Mouse (Mus musculus): ENCODE data around the gene Agpat4.

The Agpat4 gene

DNA sequence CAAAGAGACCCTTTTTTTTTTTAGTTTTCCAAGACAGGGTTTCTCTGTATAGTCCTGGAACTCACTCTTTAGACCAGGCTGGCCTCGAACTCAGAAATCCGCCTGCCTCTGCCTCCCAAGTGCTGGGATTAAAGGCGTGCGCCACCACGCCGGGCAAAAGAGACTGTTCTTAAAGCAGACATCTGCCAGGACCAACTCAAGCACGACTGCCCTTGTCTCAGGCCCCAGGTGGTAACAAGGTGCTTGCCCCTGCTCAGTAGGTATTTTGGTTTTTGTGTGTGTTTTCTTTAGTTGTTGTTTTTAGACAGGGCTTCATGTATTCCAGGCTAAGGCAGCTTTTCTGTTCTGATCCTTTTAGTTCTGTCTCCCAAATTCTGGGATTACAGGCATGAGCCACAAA lies 43.4 kb downstream of the Agpat4 start:
- no peak for DNase-seq

DNA sequence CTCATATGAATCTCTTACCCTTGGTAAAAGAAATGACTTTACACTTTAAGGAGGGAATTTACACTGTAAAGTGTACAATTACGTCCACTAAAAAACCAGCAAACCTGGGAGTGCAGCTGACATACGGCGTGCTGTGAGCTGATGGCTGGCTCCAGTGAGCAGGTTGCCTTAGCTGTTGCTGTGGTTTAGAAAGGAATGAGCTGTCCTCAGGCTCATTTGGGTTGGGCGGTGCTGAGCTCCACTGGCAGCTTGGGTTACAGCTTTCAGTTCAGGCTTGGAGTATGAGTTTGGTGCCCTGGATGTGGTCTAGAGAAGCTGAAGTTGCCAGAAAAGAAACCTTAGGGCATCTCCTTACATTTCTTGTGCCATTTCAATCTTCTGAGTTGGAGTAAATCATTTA lies 44.3 kb downstream of the Agpat4 start:
- DNase-seq: no peak

DNA sequence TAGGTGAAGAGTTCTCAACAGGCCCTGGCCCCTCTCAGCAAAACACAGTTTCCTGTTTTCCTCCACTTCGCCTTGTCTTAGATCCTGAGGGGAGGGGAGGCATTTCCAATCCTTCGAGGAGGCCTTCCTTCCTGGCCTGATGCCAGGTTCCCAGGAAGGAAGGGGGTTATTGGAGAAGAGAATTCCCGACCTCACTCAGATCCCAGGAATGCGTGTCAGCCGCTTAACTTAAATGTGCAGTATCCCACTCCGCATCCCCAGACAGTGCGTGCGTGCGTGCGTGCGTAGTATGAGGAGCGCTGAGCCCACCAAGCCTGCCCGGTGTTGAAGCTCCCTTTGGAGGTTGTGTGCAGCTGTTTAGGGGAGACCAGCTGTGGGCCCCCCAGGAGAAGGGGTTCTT lies 44.9 kb downstream of the Agpat4 start:
- no peak for DNase-seq

DNA sequence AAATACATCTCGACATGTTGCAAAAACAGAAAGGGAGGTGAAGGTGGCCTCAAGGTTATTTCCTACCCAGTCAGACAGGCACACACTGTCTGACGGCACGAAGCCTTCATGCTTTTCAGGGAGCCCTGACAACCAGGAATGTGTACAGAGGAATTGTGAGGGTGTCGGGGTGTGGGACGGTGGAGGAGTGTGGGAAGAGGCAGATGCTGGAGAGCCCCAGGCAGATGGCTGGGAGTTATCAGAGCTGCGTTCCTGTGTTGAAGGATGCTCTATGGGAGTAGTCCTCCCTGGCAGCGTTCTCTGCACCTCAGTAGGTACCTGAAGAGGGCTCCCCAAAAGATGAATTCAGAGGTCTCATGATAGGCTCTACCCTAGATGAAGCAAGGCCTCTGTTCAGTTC lies 45.4 kb downstream of the Agpat4 start:
- no peak for DNase-seq

DNA sequence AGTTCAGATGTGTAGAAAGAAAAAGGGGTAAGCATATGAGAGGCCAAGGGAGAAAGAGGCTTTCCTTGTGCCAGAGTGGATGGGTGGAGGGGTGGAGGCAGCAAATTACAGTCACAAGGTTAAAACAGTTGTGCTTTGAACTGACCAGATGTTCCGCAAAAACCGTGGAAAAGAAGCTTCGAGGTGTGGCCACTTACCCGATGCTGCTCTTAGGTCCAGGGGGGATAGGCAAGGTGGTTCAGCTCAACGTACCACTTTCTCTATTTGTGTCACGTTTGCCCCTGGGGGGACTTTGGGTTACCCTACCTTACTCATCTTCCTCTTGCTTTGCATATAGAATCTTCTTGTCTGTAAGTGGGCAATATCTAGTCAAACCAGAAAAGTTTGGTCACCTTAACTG lies 46.0 kb downstream of the Agpat4 start:
- no peak for DNase-seq

DNA sequence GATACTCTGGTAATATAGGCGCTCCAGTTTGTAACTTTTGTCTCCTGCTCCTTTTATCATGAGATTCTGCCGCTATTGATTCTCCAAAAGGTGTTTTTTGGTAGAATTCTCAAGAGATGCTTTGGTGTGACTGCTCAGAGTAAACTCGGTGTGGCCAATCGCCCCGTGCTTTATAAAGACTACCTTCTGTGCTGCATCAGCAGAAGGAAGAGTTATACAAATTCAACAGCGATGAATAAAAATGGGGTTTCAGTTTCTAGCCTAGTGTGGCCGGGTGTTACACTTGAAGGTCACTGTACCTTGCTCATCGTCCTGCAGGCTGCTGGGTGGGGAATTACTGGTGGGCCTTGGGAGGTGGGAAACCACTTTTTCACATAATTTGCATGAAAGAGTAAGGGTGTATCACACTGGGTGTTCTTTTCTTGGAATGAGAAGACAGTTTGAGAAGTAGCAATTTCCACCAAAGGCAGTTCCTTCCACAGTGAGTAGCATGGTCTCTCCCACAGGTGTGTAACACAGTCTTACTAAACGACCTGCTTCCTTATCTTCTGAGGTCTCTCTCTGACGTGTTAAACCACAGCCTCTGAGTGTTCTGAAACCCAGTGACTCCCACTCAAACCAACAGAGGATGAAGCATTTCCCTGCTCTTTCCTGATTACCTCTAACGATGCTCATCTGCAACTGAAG lies 46.6 kb downstream of the Agpat4 start:
- DNase-seq: no peak

DNA sequence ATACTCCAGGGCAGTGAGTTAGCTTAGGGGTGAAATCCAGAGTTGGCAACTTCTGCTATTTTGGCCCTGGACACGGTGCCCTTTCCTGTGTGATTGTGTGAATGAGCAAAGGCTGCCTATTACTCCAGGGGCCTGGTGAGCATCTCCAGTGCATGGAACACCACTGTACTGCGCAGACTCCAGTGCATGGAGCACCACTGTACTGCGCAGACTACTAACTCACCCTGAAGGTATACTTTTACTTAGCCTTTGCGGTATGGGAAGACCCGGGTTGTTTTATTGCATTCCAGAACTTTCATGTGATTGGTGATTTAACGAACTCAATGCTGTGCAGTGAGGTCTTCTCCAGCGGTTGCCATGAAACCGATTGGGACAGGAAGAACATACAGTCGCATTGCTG lies 47.2 kb downstream of the Agpat4 start:
- DNase-seq: no peak

DNA sequence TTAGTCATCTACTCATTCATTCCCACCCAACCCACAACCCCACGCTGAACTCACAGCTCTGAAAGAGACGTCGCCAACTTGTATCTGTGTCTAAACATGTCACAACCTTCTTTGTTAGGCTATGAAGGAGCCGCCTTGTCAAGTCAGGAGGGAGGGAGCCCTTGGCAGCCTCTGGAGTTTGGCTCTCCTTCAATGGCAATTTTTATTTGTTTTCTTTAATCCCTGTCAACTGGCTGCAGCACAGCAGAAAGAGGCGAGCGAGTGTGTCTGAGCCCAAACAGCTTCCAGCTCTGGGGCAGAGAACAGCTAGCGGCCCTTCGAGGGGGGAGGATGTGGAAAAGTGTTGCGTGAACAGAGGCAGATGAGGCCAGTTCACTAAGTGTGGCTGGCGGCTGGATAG lies 50.0 kb downstream of the Agpat4 start:
- no peak for DNase-seq

DNA sequence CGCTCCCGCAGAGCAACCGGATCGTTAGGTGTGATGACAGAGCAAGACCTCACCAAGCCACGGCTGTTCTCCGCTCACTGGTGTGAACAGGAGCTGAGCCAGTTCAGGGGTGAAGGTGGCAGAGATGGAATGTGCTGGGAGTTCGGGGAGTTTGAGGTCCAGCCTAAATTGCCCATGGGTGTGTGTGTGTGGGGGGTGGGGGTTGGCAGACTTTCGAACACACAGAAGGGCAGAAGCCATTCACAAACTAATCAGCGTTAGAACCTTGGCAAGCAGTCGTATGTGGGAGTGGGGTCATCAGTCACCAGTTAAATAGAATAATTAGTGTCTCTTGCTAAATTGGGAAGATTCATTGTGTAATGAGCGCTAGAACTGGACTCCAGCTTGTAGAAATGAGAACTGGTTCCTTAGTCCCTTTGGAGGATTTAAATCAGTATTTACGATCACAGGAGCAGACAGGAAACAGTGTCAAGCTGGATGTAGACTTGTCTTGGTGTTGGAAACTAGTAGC lies 50.9 kb downstream of the Agpat4 start:
- DNase-seq: no peak

DNA sequence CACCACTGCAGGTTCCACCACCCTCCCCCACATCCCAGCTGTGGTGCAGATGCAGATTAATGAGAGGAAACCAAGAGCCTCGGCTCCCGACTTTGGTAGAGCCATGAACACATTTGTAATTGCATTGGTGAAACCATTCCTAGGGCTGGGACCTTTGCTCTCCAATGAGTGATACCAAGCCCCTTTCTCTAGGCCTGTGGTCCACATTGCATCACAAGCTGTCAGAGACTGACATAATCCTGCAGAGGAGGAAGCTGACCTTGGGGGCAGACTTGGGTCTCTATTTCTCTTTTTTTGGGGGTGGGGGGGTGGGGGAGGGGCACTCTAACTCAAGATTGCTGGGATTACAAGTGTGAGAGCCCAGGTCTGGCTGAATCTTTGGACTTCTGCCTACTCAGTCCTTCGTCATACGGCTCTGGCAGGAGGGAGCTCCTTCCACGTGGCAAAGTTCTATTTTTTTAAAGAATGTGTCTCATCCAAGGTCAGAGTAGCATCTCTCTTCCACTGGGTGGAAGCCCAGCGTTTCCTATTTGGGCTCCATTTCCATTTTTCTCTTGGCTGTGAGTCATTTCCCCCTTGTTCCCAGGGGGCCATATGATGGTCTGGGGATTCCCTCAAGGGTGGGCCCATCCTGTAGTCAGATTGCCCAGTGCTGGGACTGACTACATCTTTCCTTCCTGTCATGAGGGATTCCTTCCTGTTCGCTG lies 52.4 kb downstream of the Agpat4 start:
- no peak for DNase-seq

DNA sequence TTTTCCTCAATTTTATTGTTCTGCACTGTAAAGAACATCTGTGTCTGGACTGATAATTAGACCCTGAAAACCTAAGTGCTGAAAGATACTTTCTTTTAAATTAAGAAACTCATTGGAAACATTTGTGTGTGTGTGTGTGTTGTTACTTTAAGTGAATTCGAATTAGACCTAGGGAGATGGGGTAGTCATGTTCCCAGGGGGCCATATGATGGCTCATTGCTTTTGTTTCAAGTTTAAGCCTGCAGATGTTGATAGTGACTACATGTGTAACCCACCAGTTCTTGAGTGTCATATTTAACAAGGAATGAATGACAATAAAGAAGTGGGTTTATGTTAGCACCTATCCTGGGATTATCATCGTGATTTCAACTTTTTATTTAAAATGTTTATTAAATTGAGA lies 53.2 kb downstream of the Agpat4 start:
- DNase-seq: no peak

DNA sequence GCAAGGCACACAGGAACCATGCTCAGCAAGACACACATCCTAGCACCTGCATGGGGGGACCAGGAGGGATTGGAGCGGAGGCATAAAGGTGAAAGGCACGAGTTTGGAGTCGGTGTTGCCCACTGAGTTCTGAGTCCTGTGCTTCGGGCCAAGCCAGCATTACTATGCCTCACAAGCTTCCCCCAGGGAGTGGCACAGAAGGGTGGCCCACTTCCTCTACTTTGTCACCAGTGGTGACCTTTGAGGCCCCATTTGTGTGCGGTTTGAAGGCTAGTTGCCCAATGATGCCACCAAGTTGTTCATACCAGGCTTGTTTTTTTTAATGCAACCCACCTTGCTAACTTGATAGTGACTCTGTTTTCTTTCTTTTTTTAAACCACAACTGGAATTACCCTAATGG lies 55.7 kb downstream of the Agpat4 start:
- no peak for DNase-seq

DNA sequence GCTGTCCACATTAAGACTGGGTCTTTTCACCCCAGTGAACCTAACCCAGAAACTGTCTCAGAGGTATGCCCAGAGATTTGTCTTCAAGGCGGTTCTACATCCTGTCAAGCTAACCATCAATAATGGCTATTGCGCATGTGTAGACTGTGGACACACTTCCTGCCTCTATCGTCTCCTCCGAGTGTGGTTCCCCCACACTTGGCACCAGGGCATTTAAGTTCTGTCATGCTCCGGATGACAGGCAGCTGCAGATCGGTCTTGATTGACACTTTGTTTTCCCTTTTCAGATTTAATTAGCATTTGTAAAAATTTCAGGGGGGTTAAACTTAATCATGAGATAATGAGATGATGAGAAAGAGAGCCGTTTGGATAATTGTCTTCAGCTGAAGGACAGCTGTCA lies 56.4 kb downstream of the Agpat4 start:
- DNase-seq: no peak

DNA sequence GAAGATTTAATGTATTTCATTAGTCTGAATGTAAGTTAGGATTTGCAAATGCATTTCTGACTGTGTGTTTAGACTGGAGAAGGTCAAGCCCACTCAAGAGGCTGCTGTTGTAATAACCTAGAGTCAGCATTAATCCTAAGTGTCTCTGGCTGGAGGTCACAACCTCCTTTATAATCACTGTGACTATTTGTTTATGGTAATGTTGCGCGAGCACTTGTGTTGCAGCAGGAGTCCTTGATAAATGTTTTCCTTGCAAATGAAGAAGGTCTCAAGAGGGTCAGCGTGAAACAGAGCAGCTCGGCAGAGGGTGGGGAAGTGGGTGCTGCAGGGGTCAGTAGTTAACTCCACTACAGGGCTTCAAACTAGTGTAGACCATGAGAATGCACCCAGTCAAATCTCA lies 57.1 kb downstream of the Agpat4 start:
- DNase-seq: no peak

DNA sequence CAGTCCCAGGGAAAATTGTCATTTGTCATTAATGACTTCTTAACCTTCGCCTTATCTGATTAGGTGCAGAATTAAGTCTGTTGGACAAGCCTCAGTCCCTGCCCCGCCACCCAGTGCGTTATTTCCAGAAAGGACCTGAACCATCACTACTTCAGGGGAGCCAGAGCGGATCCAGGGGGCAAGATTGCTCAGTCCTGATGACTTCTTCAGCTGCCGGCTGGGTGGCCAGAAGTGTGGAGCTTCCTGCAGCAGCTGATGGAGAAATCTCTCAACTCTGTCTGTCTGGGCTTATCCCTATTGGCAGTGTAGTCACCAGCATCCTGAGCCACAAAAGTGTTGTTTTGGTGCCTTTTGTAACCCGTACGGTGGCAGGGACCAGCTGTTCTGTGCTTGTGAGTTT lies 60.8 kb downstream of the Agpat4 start:
- no peak for DNase-seq

DNA sequence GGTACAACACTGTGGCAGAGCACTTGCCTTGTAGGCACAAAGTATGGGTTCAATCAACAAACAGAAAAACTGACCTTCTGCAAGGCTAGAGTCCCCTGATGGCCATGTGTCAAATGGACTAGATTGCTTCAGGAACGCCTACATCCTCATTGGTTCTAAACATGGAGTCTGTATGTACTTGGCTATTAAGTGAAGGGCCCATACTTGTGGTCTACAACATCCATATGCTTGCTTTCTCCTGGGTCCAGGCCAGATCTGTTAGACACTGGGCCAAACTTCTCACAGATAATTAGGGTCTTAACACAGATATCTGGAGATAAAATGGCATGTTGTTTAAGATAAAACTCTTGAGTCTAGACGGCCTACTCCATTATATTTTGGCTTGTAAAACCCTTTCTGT lies 61.3 kb downstream of the Agpat4 start:
- no peak for DNase-seq

DNA sequence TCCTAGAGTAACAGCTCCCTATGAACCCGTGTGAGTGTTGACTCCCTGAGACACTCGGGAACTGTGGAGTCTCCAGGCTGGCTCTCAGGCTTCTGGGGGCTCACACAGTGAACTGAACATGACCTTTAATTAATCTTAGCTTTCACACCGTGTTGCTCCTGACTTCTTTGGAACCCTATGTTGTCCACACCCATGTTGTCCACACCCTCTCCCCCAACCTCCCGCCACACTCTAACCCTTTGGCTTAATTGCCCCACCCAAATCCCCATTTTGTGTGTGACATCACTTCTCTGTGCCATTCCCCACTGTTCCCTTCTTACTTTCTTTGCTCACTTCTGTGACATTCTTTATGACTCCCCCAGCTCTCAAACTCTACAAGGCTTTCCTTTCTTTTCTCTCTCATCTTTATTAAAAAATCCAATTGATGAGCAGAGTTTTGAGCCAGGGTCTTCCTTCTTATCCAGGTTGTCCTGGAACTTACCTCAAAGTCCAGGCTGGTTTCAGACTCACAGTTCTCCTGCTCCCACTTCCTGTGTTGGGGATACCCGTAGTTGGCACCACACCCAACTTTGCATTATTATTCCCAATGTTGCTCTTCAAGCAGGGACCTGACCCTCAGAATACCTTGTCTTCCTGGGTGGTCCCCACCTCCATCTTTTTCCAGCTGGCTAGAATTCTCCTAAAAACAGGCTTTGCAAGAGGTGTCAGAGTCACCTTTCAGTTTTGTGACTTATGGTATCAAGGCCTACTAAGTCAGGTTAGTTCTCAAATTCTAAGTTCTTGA lies 64.4 kb downstream of the Agpat4 start:
- no peak for DNase-seq

DNA sequence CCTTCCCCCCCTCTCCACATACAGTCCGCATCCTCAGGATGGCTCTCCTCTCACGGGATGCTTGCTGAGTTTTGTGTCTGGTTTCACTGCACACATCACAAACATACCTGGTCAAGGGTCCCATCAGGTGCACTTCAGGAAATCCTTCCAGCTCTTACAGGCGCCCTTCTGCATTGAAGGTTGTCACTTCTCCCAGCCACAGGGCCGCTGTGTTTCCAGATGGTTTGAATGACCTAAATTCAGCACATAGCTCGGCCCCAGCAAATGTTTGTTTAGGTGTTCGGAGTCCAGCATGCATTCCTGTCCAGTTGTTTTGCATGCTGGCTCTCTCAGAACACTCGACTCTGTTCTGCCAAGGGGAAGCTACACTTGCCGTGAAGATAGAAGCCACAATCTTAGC lies 65.8 kb downstream of the Agpat4 start:
- no peak for DNase-seq

DNA sequence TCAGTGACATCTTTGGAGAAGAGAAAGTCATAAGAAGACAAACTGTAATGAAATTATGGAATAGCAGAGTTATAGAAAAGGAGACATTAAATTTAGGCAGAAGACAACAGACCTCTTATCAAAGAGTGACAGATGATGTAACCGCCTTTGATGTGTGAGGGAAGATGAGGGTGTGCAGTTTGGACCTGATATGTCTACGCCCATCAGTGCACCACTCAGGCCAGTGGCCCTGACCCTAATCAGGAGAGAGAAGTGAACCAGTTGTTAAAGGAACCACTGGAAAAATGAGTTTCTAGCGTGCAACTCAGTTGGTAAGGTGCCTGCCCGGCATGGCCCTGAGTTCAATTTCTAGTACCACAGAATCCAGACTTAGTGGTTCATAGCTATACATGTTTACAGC lies 67.4 kb downstream of the Agpat4 start:
- no peak for DNase-seq

DNA sequence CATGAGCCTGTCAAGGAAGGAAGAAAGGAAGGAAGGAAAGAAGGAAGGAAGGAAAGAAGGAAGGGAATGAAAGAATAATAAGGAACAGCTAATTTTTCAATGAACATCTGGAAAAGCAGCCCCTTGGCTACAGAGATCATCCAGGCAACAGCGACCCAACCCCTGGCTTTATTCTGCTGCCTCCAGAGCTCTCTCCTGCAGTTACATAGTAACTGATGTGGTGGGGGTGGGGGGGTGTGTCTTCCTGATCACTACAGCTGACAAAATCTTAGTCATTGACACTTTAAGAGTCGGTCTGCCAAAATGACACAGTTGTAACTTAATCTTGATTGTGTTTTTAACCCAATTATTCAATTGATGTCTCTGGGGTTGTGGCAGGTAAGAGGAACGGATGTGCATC lies 67.8 kb downstream of the Agpat4 start:
- no peak for DNase-seq

DNA sequence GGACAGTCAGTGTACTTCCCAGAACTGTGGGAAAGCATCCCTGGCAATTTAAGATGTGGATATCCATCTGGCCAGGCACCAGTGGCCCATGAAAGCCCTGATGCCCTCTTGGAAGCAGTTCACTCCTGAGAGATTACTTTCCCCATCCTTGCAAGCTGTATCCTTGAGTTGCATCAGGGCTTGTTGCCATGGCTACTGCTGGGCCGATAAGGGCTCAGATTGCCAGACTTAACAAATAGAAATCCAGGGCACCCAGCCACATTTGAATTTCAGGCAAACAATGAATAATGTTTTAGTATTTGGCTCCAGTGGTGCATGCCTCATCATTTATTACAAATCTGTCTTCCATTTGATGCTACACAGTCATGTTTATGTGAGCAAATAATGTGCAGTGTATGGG lies 69.3 kb downstream of the Agpat4 start:
- DNase-seq: no peak

DNA sequence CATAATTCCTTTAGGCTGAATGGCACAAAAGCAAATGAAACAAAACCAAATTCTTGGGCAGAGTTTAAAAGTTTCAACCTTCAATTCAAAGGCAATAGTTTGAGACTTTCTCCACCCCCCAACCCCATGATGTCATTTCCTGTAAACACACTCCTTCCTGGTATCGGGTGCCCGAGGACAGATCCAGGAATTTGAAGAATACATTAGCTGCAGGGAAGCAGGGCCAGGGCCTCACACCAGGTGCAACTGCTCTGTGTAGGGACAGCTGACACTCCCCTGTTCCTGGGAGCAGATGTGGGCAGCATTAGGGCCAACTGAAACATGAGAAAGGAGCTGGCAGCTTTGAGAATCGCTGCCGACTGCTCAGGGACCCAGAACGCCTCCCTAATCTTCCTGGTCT lies 76.6 kb downstream of the Agpat4 start:
- no peak for DNase-seq

DNA sequence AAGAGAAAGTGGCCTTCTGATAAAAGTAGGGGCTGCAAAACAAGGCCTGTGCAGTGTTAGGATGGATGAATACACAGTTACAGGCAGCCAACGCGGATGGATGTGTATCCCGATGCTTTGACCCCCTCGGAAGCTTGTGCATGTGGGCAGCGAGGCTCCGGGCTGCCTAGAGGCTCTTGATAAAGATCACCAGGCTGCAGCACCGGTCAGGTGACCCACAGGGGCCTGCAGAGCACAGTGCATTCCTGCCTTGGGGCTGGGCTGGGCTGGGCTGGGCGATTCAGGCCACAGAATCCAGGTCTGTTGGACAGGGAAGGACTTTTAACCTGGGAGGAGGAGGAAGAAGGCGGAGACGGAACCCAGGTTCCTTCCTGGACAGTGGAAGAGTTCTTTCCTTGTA lies 77.1 kb downstream of the Agpat4 start:
- no peak for DNase-seq

DNA sequence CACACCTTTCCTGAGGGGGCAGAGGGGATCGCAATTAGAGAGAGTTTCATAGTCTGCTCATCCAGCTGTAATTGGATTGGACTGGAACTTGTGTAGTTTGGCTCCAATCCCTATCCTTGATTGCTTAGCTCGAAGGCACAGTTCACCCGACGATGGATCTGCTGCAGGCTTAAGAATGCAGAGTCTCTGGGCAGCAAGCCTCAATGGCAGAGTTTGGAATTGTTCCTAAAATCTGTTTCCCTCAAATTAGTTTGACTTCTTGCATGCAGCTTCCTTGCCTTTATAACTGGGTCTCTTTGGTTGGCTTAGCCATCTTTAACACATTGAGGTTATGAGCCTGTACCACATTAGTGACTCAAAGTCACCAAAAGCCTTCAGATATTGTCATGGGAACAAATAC lies 81.4 kb downstream of the Agpat4 start:
- no peak for DNase-seq
